Mouse (Mus musculus) cerebellum, adult 2 months (tissue): ENCODE results near the gene Rasgef1b.

Source experiments
- CTCF ChIP-seq: fragments of 200-500 bp; IDR thresholded peaks from 2 replicates; pipeline ENCODE4 v1.5.1; 2011; ENCODE audit warnings: low read depth, mild to moderate bottlenecking, control low read depth, low read length, moderate library complexity, borderline replicate concordance; ENCODE audit not compliant: insufficient read depth
- POLR2A ChIP-seq: fragments of 200-500 bp; IDR thresholded peaks from 2 replicates; pipeline ENCODE4 v1.6.1; 2011; ENCODE audit warnings: low read length, control low read depth, borderline replicate concordance; ENCODE audit not compliant: insufficient read depth

- no peak for TF ChIP-seq POLR2A
- no peak for TF ChIP-seq CTCF
These were observed 390.0 kb downstream of the Rasgef1b start for GRCm38 (mm10) chr5:99338826-99339225.
